Mouse (Mus musculus): ENCODE results near the gene AI464131. TPM values are rescaled to one million over a fixed set of nuclear protein-coding genes. Genes with fewer than 3 reads are reported as not detected.

The AI464131 gene
- total and polyA plus RNA-seq, 3 experiments: 1.2 to 2.2 TPM; not detected in 1

DNA sequence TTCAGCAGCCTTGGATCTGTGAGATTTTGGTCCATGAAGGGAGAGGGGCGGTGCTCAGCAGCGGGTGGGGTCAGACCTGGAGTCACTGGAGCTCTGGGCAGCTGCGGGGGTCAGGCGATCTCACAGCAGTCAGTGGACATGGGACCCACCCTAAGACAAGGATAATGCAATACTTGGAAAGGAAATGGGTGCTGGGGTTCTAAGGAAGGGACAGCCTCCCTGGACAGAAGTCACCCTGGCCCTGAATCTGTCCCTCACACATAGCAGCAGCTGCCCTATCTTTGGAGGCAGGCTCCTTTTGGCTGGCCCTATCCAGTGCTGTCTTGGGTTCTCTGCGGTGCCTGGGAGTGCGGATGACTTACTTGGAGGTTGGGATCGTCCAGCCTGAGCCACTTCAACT is 21.0 kb upstream of the AI464131 start:
- Histone ChIP-seq H3K79me2 (ENCODE audit: control insufficient read depth, insufficient read depth, low read length, poor library complexity) (no peaks in the 10 kb centered on the region), H3K36me3 (ENCODE audit: control insufficient read depth in 1 of 2, insufficient read depth in 2 of 2, low read length in 2 of 2) (no peaks in the 10 kb centered on the region), H3K9me3 (replicated peaks; ENCODE audit: insufficient read depth, low read length) (no peaks in the 10 kb centered on the region), H3K27me3 (ENCODE audit: control insufficient read depth in 1 of 2, insufficient read depth in 2 of 2, low read length in 2 of 2) (no peaks in the 10 kb centered on the region), H3K4me3 (ENCODE audit: control insufficient read depth in 1 of 2, insufficient read depth in 1 of 2, low read depth in 2 of 2, low read length in 2 of 2) (no peak overlapping the region), H3K9ac (ENCODE audit: control insufficient read depth, low read depth, low read length, poor library complexity, severe bottlenecking) (no peak overlapping the region), H3K27ac (ENCODE audit: control insufficient read depth, low read depth, low read length) (no peak overlapping the region), H3K4me1 (ENCODE audit: control insufficient read depth in 1 of 2, insufficient read depth in 2 of 2, low read length in 2 of 2) (peaks cover 0 to 7% of the 10 kb centered on the region in 2 experiments; a peak in 2 of 4 replicates)
- TF ChIP-seq KAT2A (conservative IDR thresholded peaks at IDR 0.05; ENCODE audit: low read depth, low read length) (no peak), RAD21 (IDR thresholded peaks at IDR 0.05; ENCODE audit: low read depth, low read length) (no peak), POLR2AphosphoS2 (IDR thresholded peaks at IDR 0.05; ENCODE audit: low read length) (no peak), CHD2 (IDR thresholded peaks at IDR 0.05; ENCODE audit: low read length) (no peak), CHD1 (IDR thresholded peaks at IDR 0.05; ENCODE audit: low read depth, low read length) (no peak), ELF1 (IDR thresholded peaks at IDR 0.05; ENCODE audit: low read depth, low read length) (no peak), MAX (IDR thresholded peaks at IDR 0.05; ENCODE audit: low read length) (no peak), SIN3A (IDR thresholded peaks at IDR 0.05; ENCODE audit: low read length) (no peak), HCFC1 (IDR thresholded peaks at IDR 0.05; ENCODE audit: low read depth, low read length) (no peak), ZC3H11A (IDR thresholded peaks at IDR 0.05; ENCODE audit: low read depth, low read length) (no peak), TBP (IDR thresholded peaks at IDR 0.05; ENCODE audit: low read depth, low read length) (no peak)
- DNase-seq (ENCODE audit: low read depth, low spot score): no peak

DNA sequence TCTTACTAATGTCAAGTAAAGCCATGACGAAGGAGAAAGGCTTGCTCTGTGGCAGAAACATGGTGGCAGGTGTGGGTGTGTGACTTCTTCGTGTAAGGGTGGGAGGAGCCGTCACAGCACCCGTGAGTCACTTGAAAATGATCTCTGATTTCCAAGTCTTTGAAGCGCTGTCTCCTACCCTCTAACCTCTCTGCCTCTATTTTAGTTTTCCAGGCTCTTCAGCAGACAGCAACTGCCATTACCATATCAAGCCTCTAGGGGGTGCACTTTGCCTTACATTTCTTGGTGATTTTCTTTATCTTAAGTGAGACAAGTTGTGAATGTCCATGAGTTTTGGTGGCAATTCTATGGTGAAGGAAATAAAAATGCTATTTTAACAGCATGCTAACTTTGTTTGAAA is 19.9 kb upstream of the AI464131 start:
- no peak for TF ChIP-seq POLR2AphosphoS5 (IDR thresholded peaks at IDR 0.05; ENCODE audit: borderline replicate concordance, low read depth, low read length)
- no peak for TF ChIP-seq E2F4 (IDR thresholded peaks at IDR 0.05; ENCODE audit: borderline replicate concordance, low read depth, low read length)
- no peak for TF ChIP-seq ZKSCAN1 (IDR thresholded peaks at IDR 0.05; ENCODE audit: low read depth, low read length)
- no peak for TF ChIP-seq POLR2A (IDR thresholded peaks at IDR 0.05; ENCODE audit: control insufficient read depth in 1 of 2, insufficient read depth in 1 of 2, low read depth in 1 of 2, low read length in 2 of 2, poor library complexity in 1 of 2)
- no peak for TF ChIP-seq ETS1 (IDR thresholded peaks at IDR 0.05; ENCODE audit: low read depth, low read length)
- no peak for TF ChIP-seq MAFK (IDR thresholded peaks at IDR 0.05; ENCODE audit: borderline replicate concordance, low read depth, low read length)
- no peak for TF ChIP-seq CHD2 (IDR thresholded peaks at IDR 0.05; ENCODE audit: low read length)
- peak; percentile 32 to 89 (median 87) for TF ChIP-seq CTCF (IDR thresholded peaks at IDR 0.05 in 2 of 3, conservative IDR thresholded peaks at IDR 0.05 in 1 of 3; ENCODE audit: control insufficient read depth in 1 of 3, insufficient read depth in 1 of 3, low read depth in 2 of 3, low read length in 3 of 3, poor library complexity in 1 of 3, severe bottlenecking in 1 of 3)
- no peak for TF ChIP-seq JUND (IDR thresholded peaks at IDR 0.05; ENCODE audit: low read depth, low read length)
- peak; percentile 67 for TF ChIP-seq ZC3H11A (IDR thresholded peaks at IDR 0.05; ENCODE audit: low read depth, low read length)
- TF ChIP-seq SMC3 (IDR thresholded peaks at IDR 0.05; ENCODE audit: low read depth, low read length): peak; percentile 80
- peak; percentile 87 for TF ChIP-seq RAD21 (IDR thresholded peaks at IDR 0.05; ENCODE audit: low read depth, low read length)
- TF ChIP-seq ZMIZ1 (IDR thresholded peaks at IDR 0.05; ENCODE audit: low read depth, low read length): no peak
- TF ChIP-seq USF1 (IDR thresholded peaks at IDR 0.05; ENCODE audit: low read depth, low read length): no peak
- no peak for TF ChIP-seq ZNF384 (IDR thresholded peaks at IDR 0.05; ENCODE audit: low read depth, low read length)
- H3K9ac ChIP-seq (ENCODE audit: control insufficient read depth, low read depth, low read length, poor library complexity, severe bottlenecking): no peak overlapping the region
- peaks cover 0 to 7% of the 10 kb centered on the region in 2 experiments; a peak in 2 of 4 replicates for H3K4me1 ChIP-seq (ENCODE audit: control insufficient read depth in 1 of 2, insufficient read depth in 2 of 2, low read length in 2 of 2)
- no peaks in the 10 kb centered on the region for H3K9me3 ChIP-seq (replicated peaks; ENCODE audit: insufficient read depth, low read length)
- no peak overlapping the region for H3K27ac ChIP-seq (ENCODE audit: control insufficient read depth, low read depth, low read length)
- no peaks in the 10 kb centered on the region for H3K79me2 ChIP-seq (ENCODE audit: control insufficient read depth, insufficient read depth, low read length, poor library complexity)
- no peak overlapping the region for H3K4me3 ChIP-seq (ENCODE audit: control insufficient read depth in 1 of 2, insufficient read depth in 1 of 2, low read depth in 2 of 2, low read length in 2 of 2)
- peak; percentile 71 for DNase-seq (ENCODE audit: low read depth, low spot score)
- H3K27me3 ChIP-seq (ENCODE audit: control insufficient read depth in 1 of 2, insufficient read depth in 2 of 2, low read length in 2 of 2): no peaks in the 10 kb centered on the region
- no peaks in the 10 kb centered on the region for H3K36me3 ChIP-seq (ENCODE audit: control insufficient read depth in 1 of 2, insufficient read depth in 2 of 2, low read length in 2 of 2)
